Mouse (Mus musculus): Measurements from ENCODE around the gene Zswim3.
"Not testable (repeated sequence)": the region's sequence is repeated elsewhere in the genome, so short reads cannot be mapped to it uniquely, and the experiment has no call there.

Gene Zswim3

DNA sequence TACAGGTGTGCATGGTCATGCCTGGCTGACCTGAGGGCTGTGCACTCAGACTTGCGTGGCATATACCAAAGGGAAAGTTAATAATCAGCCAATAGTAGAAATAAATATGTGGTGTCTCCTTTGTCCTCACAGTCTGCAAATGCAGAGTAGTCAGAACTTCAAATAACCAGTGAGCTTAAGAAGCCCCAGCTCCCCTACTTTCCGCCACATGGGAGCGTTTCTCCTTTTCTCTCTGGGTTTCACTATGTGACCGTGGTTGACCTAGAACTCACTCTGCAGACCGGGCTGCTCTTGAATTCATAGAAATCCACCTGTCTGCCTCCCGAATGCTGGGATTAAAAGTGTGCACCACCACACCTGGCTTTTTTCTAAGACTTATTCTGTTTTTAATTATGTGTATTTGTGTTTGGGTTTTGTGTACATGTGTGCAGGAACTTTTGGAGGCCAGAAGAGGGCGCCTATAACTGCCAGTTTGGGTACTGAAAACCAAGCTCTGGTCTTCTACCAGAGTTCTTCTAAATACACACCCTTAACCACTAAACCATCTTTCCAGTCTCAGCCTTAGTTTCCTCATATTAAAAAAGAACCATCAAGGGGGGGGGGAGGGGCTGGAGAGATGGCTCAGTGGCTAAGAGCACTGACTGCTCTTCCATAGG is 20.8 kb upstream of the Zswim3 start:
- no peak for DNase-seq

DNA sequence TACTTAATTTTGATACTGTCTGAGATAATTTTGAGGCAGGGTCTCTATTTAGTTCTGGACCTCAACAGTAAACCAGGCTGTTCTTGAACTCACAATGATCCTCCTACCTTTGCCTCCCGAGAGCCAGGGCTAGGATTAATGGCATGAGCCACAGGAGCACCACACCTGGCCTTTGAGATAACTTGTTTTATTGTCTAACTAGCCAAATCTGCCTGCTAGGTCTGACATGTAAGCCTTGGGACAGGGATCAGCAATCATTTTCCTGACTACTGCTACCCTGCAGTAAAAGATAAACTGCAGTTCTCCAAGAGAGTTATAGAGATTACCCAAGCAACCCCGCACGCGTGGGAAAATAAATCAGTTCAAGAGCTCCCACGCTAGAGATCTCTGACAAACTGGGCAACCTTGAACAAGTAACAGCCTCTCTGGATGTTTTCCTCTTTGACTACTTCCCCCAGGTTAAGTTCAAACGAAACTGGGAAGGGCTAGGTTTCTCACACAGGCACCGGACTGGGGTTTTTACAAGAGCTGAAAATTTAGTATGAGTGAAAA is 20.0 kb upstream of the Zswim3 start:
- DNase-seq, result no peak

DNA sequence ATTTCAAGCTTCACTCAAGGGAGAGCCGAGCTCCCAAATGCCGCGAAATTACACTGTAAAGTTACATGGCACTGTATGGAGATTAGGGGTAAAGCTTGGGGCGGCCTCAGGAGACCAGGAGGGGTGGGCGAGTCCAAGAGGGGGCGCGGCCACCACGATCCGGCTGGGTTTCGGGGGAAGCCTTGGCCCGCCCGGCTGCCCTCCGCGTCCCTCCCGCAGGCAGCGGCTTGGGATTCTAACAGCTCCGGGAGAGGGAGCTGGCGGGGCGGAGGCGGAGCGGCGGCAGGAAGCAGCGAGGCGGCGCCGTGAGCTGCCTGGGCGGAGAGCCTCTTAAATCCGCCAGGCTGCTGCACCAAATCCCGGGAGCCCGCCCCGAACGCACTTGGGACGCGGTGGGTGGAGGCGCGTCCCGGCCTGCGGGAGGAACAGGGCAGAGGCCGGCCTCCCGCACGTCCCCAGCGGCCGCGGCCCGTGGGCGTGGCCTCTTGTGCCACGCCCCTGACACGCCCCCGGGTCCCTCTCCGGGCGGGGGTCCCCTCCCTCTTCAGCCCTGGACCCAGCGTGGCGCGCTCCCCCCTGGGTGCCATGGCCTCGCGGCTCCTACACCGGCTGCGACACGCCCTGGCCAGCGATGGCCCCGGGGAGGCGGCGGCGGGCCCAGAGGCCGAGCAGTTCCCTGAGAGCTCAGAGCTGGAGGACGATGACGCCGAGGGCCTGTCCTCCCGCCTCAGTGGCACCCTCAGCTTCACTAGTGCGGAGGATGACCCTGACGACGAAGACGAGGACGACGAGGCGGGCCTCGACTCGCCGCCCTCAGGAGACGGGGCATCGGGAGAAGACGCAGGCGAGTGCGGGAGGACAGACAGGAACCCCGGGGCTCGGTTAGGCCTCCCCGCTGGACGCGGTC is 19.2 kb upstream of the Zswim3 start, which contains the start of gene Snx21:
Gene Snx21 (plus strand): TSS at position 343 of the 907 bp plus-strand sequence.
- peak; percentile 92 for DNase-seq

DNA sequence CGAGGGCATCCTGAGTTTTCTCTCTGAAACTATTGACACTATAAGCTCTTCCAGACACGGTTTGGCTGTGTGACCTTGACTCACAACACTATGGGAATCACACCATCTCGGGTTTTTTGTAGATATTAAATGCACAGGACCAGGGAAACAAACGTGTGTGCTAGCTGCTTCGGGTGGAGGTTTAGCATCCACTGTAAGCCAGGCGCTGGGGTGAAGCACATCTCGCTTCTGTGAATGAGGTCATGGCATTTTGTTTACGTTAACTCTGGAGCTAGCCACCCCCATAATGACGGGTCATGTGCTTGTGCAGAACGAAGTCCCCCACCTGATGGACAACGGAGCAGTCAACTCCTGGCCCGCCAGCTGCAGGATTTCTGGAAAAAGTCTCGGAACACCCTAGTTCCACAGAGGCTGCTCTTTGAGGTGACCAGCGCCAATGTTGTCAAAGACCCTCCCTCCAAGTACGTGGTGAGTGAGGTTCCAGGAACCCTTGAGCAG is 18.5 kb upstream of the Zswim3 start:
- DNase-seq, result no peak

DNA sequence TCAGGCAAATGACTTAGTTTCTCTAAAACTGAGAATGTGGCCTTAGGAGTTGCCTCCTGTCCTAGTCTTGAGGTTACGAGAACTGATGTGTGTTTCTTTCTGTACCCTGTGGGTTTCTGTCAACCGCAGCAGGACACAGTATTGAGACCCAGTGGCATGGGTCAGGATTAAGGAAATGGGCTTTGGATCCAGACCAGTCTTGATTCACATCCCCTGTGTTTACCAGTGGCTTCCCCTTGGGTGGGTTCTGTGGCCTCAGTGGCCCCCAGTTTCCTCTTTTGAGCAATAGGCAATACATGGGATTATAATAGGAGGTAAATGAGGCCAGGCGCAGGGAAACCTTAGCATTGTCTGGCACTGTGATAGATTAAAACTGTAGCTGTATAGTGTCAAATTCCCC is 17.9 kb upstream of the Zswim3 start:
- DNase-seq, result no peak

DNA sequence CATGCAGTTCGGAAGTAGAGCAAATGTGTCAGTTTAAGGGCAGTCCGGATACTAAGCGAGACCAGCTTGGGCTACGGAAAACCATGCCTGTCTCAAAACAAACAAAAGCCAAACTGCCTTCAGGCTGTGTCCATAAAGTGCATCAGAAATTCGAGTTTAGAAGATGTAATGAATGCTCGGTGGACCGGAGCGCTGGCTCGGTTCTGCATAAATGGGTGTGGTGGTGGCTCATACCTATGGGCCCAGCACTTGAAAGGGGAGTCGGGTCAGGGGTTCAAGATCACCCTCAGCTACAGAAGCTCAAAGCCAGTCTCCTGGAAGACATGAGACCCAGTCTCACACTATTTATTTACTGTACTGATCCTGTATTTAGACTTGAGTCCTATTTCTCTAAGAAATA is 17.1 kb upstream of the Zswim3 start:
- DNase-seq, result no peak

DNA sequence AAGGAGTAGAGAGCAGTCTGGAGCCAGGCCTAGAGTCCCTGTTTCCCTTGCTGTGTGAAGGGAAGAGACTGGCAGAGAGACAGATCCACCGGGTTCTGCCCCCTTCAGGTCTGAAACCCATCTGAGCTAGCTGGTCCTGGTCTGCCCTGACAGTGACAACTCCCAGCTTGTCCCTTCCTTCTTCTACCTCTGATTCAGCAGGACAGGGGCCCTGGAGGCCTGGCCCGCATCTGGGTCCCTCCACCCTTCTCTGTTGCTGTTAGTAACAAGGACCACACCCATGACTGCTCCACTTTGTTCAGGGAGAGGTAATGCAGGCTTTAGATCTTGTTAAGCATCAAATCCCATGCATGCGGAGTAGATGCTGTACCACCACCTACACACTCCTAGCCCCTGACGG is 16.5 kb upstream of the Zswim3 start:
- no peak for DNase-seq

DNA sequence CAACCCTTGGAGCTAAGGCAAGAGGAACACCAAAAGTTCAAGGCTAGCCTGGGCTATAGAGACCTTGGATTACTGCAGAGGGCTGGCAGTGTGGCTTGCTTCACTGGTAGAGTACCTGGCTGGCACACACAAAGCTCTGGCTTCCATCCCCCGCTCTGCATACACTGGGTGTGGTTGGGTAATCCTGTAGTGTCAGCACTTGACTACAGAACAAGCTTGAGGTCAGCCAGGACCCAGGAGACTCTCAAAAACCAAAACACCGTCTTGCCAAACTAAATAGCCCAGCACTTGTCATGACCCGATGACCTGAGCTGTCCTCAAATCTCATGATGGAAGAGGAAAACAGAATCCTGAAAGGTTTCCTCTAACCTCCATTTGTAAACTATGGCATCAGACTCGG is 14.4 kb upstream of the Zswim3 start:
- DNase-seq, result no peak

DNA sequence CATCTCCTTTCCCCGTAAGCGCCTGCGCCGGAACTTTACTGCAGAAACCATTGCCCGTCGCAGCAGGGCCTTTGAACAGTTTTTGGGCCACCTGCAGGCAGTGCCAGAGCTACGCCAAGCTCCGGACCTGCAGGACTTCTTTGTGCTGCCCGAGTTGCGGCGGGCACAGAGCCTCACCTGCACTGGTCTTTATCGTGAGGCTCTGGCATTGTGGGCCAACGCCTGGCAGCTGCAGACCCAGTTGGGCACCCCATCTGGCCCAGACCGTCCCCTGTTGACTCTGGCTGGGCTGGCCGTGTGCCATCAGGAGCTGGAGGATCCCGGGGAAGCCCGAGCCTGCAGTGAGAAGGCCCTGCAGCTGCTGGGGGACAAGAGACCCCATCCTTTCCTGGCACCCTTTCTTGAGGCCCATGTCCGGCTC is 13.0 kb upstream of the Zswim3 start:
- no peak for DNase-seq

DNA sequence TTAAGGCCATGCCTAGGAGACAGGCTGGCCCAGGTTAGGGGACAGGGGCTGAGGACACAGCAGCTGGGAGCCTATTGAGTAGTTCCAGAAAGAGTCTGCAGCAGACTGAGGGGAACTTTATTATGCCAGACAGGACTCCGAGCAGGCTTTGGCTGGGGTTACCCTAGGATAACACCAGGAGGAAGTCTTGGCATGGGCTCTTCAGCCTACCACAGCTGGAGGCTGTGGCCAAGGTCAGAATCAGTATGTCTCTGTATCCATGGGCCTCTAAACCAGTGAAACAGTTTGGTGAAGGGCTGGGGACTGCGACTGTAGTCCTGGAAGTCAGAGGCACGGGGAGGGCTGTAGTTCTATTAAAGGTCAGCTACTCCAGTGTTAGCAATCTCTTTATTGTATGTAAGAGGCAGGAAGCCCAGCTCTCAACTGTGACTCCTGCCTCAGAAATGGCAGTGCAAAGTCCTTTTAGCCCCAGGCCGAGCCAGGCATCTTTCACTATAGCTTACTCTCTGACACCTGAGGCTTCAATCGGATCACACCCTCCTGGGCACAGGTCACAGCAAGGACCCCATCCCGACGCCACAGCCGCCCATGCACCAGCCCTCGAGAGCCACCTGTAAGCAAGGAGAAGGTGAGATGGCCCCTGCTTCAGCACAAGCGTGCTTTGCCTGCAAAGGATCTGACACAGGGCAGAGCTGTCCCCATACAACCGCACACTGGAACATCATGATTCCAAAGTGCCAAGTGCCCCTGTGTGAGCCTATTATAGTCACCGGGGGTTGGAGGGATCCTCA is 12.3 kb upstream of the Zswim3 start:
- no peak for DNase-seq

DNA sequence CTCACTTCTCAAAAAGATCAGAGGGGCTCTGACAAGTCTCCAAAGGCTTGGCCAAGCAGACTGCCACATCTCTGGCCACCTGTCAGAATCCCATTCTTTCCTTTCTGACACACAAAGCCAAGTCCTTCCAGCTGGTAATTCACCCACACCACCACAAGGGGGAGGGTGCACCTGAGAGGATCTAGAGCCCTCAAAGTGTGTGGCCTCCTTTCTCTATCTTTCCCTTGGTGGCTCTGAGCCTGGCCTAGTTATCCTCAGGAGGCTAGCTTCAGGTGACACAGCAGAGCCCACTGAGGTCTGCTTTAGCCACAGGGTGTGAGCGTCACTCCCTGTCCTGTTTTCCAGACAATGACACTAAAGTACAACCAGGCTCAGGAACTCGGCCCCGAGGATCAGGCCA is 11.7 kb upstream of the Zswim3 start:
- peak; percentile 59 for DNase-seq

DNA sequence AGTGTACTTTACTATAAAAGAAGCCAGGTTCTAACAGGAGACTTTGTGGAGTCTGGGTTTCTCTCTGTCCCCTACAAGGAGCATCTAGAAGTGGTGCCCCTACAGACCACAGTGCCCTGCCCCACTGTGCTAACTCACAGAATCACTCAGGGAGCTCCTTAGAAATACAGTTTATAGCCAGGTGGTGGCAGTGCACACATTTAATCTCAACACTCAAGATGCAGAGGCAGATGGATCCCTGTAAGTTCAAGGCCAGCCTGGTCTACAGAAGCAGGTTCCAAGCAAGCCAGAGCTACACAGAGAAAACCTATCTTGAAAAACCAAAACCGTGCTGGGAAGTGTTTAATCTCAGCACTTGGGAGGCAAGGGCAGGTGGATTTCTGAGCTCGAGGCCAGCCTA is 11.1 kb upstream of the Zswim3 start:
- no peak for DNase-seq

DNA sequence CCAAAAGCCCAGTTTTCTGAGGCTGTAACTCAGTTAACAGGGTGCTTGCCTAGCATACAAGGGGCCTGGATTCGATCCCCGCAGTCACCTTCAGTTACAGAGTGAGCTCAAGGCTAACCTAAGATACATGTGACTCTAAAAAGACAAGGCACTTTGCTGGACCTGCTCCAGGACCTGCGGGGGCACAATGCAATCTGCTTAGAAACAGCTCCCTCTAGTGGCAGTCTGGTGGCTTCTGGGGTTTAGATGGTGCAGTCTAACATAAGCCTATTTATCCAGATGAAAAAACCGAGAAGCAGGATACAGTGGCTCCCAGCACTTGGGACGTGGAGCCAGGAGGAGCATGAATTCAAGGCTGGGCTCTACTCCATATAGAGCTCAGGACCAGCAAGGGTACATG is 10.6 kb upstream of the Zswim3 start:
- peak; percentile 85 for DNase-seq

DNA sequence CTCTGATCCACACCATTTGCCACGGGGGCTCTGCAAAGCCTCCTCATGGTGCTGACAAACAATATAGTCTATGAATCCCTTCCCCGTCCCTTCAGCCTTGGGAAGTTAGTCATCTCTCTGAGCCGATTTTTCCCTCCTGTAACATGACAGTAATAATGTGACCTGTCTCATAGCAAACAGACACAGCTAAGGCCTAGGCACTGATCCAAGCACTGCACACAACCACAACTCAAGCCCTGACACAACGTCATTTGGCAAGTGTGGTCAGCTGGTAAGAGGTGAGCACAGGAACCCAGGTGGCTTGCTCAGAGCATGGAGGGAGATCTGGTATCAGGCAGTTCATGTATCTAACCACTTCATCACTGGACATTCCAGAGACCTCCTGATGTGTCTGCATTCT is 9.0 kb upstream of the Zswim3 start:
- no peak for DNase-seq

DNA sequence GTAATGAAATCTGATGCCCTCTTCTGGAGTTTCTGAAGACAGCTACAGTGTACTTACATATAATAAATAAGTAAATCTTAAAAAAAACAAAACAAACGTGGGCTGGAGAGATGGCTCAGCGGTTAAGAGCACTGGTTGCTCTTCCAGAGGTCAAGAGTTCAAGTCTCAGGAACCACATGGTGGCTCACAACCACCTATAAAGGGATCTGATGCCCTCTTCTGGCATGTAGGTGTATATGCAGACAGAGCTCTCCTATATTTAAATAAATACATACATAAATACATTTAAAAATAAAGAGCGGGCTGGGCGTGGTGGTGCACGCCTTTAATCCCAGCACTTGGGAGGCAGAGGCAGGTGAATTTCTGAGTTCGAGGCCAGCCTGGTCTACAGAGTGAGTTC is 6.3 kb upstream of the Zswim3 start:
- DNase-seq, result not testable (repeated sequence)

DNA sequence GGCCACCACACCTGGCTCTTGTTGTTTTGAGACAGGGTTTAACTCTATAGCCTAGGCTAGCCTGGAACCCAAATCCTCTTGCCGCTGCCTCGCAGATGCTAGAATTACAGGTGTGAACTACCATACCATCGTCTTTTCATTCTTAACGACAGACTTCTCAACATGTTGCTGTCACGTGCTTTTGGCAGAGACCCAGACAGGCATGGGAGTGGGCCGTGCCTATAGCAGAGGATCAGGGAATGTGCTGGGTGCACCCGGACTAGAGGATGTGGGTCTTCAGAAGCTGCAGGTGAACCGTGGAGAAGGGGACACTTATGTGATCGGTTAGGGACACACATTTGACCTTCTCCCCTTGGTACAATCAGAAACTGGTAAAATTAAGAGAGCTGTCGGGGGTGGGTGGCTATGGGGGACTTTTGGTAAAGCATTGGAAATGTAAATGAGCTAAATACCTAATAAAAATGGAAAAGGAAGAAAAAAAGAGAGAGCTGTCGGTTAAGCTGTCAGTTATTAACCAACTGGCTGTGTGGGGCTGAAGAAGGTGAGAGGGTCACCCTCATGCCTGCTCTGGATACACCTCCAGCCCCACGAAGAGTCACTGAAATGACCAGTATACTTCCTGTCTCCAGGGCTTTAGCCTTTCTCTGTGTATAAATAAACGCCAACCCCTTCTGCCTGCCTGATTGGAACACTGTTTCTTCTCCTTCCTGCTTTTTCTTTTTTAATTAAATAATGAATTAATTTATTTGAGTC is 4.5 kb upstream of the Zswim3 start:
- DNase-seq, result no peak

DNA sequence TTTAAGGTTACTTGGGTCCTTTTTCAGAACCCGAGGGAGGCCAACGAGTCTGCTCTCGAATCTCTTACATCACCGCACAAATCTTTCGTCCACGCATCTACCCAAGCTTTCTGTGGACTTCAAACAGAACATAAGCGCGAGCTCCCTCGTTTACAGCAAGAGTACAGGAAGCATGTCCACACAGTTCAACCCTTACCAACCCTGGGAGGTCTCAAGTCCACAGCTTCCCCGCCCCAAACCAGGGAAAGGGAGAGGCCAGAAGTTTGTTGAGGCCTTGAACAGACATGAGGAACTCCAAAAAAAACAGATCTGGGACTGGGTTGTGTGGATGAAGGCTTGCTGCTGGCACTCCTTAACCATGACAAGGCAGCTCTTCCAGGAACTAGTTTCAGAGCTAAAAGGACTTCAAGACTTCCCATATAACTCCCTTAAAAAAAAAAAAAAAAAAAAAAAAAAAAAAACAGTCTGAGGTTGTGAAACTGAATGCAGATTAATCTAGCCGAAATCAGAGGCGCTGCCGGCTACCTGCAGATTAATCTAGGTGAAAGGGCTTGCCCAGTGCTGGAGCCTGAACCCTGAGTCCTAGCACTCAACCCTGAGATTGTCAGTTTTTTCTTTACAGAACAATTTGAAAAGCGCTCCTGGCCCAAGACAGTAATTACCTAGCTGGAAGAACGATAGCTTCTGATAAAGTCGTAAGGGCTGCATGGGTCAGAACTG is 1.5 kb upstream of the Zswim3 start:
- no peak for DNase-seq

DNA sequence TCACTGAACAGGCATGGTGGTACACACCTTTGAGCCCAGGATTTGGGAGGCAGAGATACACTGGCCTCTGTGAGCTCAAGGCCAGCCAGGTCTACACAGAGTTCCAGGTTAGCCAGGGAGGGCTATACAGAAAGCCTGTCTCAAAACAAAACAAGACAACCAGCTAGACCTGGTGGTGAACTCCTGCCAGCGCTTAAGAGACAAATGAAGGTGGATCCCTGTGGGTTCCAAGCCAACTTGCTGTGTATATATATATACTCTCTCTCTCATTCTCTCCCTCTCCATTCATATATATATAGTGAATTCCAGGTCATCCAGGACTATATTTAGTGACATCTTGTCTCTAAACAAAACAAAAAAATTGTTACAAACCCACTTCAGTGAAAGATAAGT is 981 bp upstream of the Zswim3 start:
- DNase-seq, result no peak

DNA sequence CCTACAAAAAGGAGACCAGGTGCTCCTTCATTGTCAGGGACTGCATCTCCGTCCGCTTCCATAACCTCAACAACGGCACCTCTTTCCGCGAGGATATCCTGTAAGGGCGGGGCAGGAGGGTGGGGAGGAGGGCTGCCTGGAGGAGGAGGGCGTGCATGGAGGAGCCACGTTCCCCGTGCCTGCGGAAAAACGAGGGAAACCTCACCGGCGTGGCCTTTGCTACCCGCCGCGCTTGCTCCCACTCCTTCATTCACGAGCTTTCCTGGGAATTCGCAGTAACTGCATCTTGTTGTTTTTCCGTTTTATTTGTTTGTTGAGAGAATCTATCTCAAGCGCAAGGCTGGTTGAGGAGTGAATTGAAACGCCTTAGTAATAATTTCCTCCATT is 427 bp downstream of the Zswim3 start:
- no peak for DNase-seq

DNA sequence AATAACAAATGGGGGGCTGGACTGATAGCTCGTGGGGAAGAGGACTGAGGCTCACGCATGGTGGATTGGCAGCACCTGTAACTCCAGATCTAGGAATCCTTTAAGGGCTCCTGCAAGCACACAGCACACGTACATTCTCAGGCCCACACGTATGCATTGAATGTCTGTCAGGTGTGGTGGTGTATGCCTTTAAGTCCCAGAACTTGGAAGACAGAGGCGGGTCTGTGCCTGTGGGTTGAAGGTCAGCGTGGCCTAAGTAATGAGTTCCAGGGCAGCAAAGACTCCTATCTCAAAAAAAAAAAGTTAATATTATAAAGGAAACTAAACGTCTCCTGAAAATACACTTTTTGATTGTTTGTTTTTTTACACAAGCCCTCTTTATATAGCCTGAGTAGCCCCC is 1.7 kb downstream of the Zswim3 start:
- DNase-seq, result no peak

DNA sequence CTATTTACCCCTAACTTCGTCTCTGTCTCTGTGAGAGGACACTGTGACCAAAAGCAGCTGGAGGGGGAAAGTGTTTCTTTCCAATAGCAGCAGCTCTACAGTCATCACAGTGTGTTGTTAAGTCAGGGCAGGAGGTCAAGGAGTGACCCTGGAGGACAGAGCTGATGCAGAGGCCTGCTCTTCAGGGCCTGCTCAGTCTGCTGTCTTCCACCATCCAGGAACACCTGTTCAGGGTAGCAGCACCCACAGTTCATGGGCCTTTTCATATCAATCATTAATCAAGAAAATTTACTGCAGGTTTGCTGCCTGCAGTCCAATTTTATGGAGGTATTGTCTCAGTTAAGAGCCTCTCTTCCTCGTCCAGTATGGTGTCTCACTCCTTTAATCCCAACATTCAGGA is 8.7 kb downstream of the Zswim3 start:
- no peak for DNase-seq

DNA sequence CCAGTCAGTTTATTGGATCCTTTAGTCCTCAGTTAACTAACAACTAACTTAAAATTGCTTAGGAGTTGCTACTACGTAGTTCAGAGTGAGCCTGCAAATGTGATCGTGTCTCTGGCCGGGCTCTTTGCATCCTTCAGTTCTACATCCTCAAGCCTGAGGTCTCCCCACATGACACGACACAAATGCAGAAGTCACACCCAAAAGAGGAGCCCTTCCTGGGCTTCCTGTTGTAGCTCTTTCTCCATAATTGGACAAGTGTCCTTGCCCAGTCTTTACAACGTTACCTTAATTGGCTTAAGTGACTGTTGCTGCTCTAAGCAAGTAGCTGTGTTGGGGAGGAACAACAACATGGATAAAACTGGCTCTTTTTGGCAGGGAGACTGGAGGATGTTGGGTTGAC is 10.4 kb downstream of the Zswim3 start:
- DNase-seq, result no peak
